Mouse (Mus musculus) fat pad, adult 2 months (tissue): ENCODE results near the gene Bsdc1.

Experiments
- DNase-seq: peaks from one replicate; pipeline ENCODE4 v3.0.0-alpha.2; 2011; ENCODE audit warnings: low read depth, low spot score; ENCODE audit errors: extremely low read depth

The Bsdc1 gene

DNA sequence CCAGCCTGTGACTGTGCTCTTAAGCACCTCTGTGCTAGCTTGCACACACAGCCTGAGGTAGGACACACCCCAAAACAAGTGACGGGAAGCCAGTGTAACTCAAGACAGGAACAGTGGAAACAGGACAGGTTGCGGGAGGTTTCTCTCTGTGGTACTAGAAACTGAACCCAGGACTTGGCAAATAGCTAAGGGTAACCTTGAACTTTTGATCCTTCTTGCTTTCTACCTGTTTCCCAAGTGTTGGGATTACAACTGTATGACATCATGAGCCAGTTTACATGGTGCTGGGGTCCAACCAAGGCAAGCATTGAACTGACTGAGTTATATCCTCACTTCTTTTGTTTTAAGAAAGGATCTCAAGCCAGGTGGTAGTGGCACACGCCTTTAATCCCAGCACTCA, 18.5 kb downstream of the Bsdc1 start:
- DNase-seq, result no peak

- DNase-seq, result peak; percentile 91
Observed at GRCm38 (mm10) chr4:129481090-129481489, 19.7 kb downstream of the Bsdc1 start.

GRCm38 (mm10) chr4:129490972-129491880, 29.8 kb downstream of the Bsdc1 start, which contains the start of the genes Tssk3 and Fam229a:
Gene Tssk3, minus strand, starts transcription at chr4:129491022.
Gene Fam229a, plus strand, starts transcription at chr4:129491190.
- DNase-seq, result no peak

- DNase-seq, result no peak
Observed at GRCm38 (mm10) chr4:129494681-129495080, 33.3 kb downstream of the Bsdc1 start.

GRCm38 (mm10) chr4:129495672-129496562, 34.5 kb downstream of the Bsdc1 start:
- DNase-seq, result no peak

GRCm38 (mm10) chr4:129496631-129497030, 35.2 kb downstream of the Bsdc1 start:
- DNase-seq, result no peak

DNA sequence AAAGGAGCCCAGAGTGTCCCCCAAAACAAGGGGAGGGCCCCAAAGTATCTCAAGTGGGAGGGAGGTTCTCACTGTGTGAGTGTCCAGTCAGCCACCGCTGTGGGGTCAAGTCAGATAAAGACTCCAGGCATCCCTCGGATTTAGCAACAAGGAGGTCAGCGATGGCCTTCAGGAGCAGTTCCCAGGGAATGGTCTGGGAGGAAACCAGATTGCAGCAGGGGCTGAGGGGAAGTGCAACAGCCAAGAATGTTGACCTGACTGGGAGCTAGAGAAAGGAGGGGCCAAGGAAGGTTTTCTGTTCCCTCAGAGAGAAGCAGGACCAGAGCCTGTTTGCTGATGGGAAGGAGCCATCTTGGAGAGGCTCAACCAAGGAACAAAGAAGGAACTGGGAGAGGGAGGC, 37.6 kb downstream of the Bsdc1 start:
- no peak for DNase-seq

- no peak for DNase-seq
Observed at GRCm38 (mm10) chr4:129500017-129500416, 38.6 kb downstream of the Bsdc1 start.

DNA sequence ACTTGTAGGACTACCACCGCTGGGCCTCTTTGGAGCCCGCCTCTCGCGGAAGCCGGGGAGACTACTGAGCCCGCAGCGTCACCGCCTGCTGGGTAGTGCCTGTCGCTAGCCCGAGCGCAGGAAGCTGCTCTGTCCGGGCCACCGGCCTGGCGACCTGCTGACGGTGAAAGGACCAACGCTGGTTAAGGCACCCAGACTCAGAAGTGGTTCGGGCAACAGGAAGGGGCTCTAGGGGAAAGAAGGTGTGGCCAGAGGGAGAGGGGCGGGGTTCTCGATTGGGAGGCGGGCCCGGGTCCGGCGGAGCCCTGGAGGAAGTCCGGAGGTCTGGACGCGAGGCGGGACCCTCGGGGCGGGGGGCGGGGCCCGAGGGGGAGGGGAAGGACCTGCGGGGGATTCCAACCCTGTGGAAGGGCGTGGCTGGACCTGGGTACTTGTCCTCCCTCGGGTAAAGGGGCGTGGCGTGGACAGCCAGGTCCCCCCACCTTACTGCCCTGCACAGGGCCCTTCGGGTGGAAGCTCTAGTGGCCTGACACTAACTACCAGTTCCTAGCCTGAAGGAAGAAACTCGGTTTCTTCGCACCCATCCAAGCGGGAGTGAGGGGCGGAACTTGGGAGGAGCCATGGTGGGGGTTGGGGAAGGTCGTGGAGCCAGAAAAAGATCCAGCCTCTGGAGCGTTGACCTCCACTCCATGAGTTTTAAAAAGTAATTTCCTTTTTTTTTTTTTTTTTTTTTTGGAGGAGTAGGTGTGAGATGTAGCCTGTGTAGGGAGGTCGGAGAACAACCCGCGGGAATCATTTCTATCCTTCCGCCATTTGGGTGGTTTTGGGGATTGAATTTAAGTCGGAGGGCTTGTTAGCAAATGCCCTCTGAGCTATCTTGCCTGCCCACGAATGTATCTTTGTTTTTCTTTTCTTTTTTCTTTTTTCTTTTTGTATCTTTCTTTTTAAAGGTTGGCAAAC, 39.5 kb downstream of the Bsdc1 start:
- DNase-seq, result no peak

DNA sequence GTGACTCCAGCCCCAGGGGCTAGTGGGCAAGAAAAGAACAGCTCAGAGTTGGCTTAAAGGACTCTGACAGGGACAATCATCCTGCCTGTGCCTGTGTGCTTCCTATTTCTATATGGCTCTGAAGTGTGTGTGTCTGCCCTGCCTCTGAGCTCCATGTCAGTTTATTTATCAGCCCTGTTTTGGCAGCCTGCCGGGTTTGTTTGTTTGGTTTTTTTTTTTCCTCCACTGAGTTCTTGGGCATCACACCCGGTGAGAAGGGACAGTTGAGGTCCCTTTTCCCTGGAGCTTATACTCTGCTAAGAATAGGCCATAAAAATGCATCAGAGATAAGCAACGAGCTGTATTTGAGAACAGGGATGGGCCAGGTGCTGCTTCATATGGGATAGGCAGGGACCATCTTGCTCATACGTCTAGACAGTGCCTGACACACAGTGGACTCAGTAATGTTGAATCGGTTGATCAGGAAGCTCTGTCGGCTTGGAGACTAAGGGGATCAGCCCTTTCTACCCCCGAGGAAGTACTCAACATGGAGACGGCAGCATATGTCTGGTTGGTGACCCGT, 41.0 kb downstream of the Bsdc1 start:
- no peak for DNase-seq

GRCm38 (mm10) chr4:129502901-129503444, 41.6 kb downstream of the Bsdc1 start:
- DNase-seq, result no peak

DNA sequence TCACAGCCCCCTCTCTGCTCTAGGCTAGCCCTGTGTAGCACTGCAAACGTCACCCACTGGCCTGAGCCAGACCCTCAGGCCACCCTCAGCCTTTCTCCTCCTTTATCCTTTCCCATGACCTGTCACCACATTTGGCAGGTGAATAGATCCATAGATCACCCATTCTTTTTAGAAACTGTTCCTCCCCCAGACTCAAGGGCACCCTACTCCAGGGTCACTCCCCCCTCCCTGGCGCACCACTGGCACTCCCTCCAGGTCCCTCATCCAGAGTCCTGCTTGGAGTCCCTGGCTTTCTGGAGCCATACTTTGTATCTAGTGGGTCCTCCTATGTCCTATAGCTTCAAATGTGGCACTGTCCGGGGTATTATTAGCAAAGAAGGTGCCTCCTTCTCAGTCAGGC, 44.1 kb downstream of the Bsdc1 start:
- DNase-seq, result no peak

DNA sequence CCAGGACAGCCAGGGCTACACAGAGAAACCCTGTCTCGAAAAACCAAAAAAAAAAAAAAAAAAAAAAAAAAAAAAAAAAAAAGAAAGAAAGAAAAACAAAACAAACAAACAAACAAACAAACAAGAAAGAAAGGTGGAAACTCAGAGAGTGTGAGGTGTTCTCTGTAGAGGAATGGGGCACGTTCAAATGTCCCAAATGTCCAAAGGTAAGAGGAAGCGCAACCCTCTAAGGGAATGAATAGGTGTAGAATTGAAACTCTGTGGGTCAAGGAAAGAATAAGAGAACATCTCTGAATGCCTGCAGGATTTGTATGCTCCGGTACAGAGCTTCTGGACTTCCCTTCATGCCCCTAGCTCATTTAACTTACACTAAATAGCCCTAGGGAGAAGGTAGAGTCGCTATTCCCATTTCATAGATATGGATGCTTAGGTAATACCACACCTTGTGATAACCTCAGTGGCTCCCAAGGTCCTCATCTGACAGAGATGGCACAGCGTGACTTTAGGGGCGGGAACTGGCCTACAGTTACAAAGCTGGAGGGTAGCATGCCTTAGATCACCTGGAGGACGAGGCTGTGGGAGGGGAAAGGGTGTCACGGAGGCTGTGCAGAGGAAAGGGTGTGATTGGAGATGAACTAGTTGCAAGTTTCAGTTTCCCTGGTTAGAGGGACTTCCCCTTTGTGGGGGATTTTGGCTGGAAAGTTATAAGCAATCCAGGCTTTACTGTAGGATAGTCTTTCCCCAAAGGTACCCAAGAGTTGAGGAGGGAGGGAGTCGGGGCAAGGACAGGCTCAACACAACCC, 46.3 kb downstream of the Bsdc1 start:
- no peak for DNase-seq

GRCm38 (mm10) chr4:129508237-129508515, 46.8 kb downstream of the Bsdc1 start:
- no peak for DNase-seq

GRCm38 (mm10) chr4:129508834-129509600, 47.6 kb downstream of the Bsdc1 start:
- no peak for DNase-seq

DNA sequence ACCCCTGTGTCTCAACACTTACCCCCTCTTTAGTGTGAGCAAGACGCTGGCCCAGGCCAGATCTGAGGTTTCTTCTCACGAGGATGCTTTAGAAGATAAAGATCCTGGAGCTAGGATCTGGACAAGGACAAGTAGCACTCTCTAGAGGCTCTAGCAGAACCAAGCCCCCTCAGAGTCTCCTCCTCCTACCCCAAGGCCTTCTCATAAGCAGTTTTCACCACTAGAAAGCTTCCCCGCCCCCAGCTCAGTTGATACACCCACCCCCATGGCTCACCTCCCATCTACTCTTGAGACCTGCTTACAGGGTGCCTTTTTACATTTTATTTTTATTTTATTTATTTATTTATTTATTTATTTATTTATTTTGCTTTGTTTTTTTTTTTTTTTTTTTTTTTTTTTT, 48.3 kb downstream of the Bsdc1 start:
- DNase-seq, result no peak

DNA sequence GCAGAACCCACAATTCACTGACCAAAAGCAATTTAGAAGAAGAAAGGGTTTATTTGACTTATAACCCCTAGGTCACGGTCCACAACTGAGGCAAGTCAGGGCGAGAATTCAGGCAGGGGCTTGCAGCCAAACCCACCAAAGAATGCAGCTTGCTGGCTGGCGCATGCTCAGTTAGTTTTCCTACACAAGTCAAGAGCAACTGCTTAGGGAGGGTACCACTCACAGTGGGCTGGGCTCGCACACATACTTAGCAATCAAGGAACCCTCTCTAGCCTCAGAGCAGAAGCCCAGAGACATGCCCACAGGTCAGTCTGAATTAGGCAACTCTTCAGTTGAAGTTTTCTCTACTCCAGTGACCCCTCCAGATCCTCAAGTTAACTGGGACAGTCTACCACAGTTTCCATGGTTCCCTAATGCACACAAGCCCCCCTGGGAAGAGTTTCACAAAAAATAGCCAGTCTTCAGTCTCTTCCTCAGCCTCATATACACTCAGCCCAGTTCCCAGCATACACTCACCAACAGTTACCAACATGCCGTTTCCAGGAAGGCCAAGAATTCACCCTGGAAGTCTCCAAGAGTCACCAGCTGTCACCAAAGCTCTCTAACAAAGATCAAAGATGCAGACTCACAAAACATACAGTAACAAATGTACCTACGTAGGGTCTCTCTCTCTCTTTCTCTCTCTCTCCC, 49.5 kb downstream of the Bsdc1 start:
- DNase-seq, result no peak
